Mouse (Mus musculus): ENCODE measurements around the gene Pik3ca. TPM values are rescaled to one million over a fixed set of nuclear protein-coding genes. Genes with fewer than 3 reads are reported as not detected.

The Pik3ca gene
- total RNA-seq, 1 experiment = 19.8 TPM

DNA sequence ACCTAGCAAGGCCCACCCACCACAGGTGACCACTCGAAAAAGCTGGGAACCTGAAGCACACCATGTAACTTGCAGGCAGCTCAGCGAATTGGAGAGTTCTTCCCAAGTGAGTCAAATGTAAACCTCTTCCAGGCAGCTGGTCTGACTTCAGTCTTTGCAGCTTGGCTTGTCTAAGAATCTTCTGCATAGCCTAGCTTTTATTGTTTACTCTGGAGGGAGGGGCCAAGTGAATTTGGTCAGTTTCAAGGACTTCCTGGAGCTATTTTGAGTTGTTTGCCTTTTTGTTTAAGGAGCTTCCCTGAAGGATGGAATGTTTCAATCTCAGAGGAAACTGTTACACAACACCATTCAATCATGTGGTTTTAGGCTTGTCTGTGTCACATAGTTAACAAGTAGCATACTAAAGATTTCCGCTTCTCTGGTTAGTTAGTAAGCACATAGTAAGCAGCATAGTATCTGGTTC, 11.4 kb downstream of the Pik3ca start:
- Histone ChIP-seq H3K4me3 (ENCODE audit: insufficient read depth in 1 of 2, low read depth in 1 of 2, low read length in 2 of 2, poor library complexity in 1 of 2, severe bottlenecking in 1 of 2) (no peak overlapping the region), H3K9me3 (ENCODE audit: control insufficient read depth, insufficient read depth, low read depth, low read length) (no peaks in the 10 kb centered on the region), H3K4me1 (ENCODE audit: control insufficient read depth in 2 of 2, insufficient read depth in 2 of 2, low read length in 2 of 2, poor library complexity in 1 of 2) (peaks cover 0 to 9% of the 10 kb centered on the region in 2 experiments; a peak in 2 of 4 replicates), H3K36me3 (ENCODE audit: control insufficient read depth, insufficient read depth, low read length, poor library complexity, severe bottlenecking) (no peaks in the 10 kb centered on the region), H3K27ac (ENCODE audit: insufficient read depth, low read depth, low read length, poor library complexity, severe bottlenecking) (no peak overlapping the region), H3K9ac (ENCODE audit: insufficient read depth, low read depth, low read length, poor library complexity, severe bottlenecking) (no peak overlapping the region)
- no peak for DNase-seq (ENCODE audit: low read depth, low spot score)
- in situ Hi-C loops (cut with MboI; ENCODE audit: low sequenced_read_pairs in 2 of 2, unreplicated experiment in 2 of 2) = no loop called here
- no peak for TF ChIP-seq ZNF384 (IDR thresholded peaks at IDR 0.05; ENCODE audit: low read depth, low read length)
- TF ChIP-seq ZC3H11A (IDR thresholded peaks at IDR 0.05; ENCODE audit: borderline replicate concordance, low read depth, low read length) = no peak
- no peak for TF ChIP-seq HCFC1 (IDR thresholded peaks at IDR 0.05; ENCODE audit: borderline replicate concordance, insufficient read depth, low read length)
- TF ChIP-seq CHD2 (IDR thresholded peaks at IDR 0.05; ENCODE audit: low read depth, low read length) = no peak
- TF ChIP-seq MAFK (IDR thresholded peaks at IDR 0.05; ENCODE audit: insufficient read depth, low read depth, low read length) = no peak

GRCm38 (mm10) chr3:32412502-32413044, 15.1 kb downstream of the Pik3ca start:
- TF ChIP-seq CHD2 (IDR thresholded peaks at IDR 0.05; ENCODE audit: low read depth, low read length) = no peak
- Histone ChIP-seq H3K4me1 (ENCODE audit: control insufficient read depth in 2 of 2, insufficient read depth in 2 of 2, low read length in 2 of 2, poor library complexity in 1 of 2) (peaks cover 0 to 15% of the 10 kb centered on the region in 2 experiments; a peak in 2 of 4 replicates), H3K27ac (ENCODE audit: insufficient read depth, low read depth, low read length, poor library complexity, severe bottlenecking) (no peak overlapping the region), H3K9ac (ENCODE audit: insufficient read depth, low read depth, low read length, poor library complexity, severe bottlenecking) (no peak overlapping the region), H3K4me3 (ENCODE audit: insufficient read depth in 1 of 2, low read depth in 1 of 2, low read length in 2 of 2, poor library complexity in 1 of 2, severe bottlenecking in 1 of 2) (no peak overlapping the region), H3K36me3 (ENCODE audit: control insufficient read depth, insufficient read depth, low read length, poor library complexity, severe bottlenecking) (no peaks in the 10 kb centered on the region), H3K9me3 (ENCODE audit: control insufficient read depth, insufficient read depth, low read depth, low read length) (no peaks in the 10 kb centered on the region)
- no peak for DNase-seq (ENCODE audit: low read depth, low spot score)
- in situ Hi-C loops (cut with MboI; ENCODE audit: low sequenced_read_pairs in 2 of 2, unreplicated experiment in 2 of 2) = no loop called here

DNA sequence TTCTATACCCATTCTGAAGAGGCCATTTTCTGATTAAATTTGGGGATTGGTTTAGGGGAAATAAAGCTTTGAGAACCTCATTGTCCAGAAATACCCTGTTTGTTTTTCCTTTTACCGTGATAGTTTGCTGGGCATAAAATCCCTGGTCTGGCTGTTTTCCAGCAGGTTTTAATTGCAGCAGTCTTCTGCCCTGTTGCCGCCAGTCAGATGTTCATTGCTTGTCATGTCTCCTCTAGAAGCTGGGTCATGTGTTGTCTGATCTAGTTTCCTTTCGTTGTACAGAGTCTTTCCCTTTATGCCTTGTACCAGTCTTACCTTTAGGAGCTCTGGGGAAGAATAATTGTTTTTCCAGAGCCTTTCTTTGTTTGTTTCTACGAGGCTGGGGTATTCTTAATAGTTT, 16.9 kb downstream of the Pik3ca start:
- TF ChIP-seq CHD2 (IDR thresholded peaks at IDR 0.05; ENCODE audit: low read depth, low read length) = no peak
- TF ChIP-seq ZNF384 (IDR thresholded peaks at IDR 0.05; ENCODE audit: low read depth, low read length) = no peak
- no peaks in the 10 kb centered on the region for H3K9me3 ChIP-seq (ENCODE audit: control insufficient read depth, insufficient read depth, low read depth, low read length)
- in situ Hi-C loops (cut with MboI; ENCODE audit: low sequenced_read_pairs in 2 of 2, unreplicated experiment in 2 of 2) = no loop called here

GRCm38 (mm10) chr3:32415370-32416309, 18.2 kb downstream of the Pik3ca start:
- Histone ChIP-seq H3K9ac (ENCODE audit: insufficient read depth, low read depth, low read length, poor library complexity, severe bottlenecking) (no peak overlapping the region), H3K4me1 (ENCODE audit: control insufficient read depth in 2 of 2, insufficient read depth in 2 of 2, low read length in 2 of 2, poor library complexity in 1 of 2) (peaks cover 0 to 13% of the 10 kb centered on the region in 2 experiments; a peak in 2 of 4 replicates), H3K36me3 (ENCODE audit: control insufficient read depth, insufficient read depth, low read length, poor library complexity, severe bottlenecking) (no peaks in the 10 kb centered on the region), H3K9me3 (ENCODE audit: control insufficient read depth, insufficient read depth, low read depth, low read length) (no peaks in the 10 kb centered on the region), H3K4me3 (ENCODE audit: insufficient read depth in 1 of 2, low read depth in 1 of 2, low read length in 2 of 2, poor library complexity in 1 of 2, severe bottlenecking in 1 of 2) (no peak overlapping the region), H3K27ac (ENCODE audit: insufficient read depth, low read depth, low read length, poor library complexity, severe bottlenecking) (no peak overlapping the region)
- in situ Hi-C loops (cut with MboI; ENCODE audit: low sequenced_read_pairs in 2 of 2, unreplicated experiment in 2 of 2) = no loop called here
- no peak for TF ChIP-seq ZNF384 (IDR thresholded peaks at IDR 0.05; ENCODE audit: low read depth, low read length)
- no peak for TF ChIP-seq MAFK (IDR thresholded peaks at IDR 0.05; ENCODE audit: insufficient read depth, low read depth, low read length)
- TF ChIP-seq HCFC1 (IDR thresholded peaks at IDR 0.05; ENCODE audit: borderline replicate concordance, insufficient read depth, low read length) = no peak
- TF ChIP-seq ZC3H11A (IDR thresholded peaks at IDR 0.05; ENCODE audit: borderline replicate concordance, low read depth, low read length) = no peak
- TF ChIP-seq CHD2 (IDR thresholded peaks at IDR 0.05; ENCODE audit: low read depth, low read length) = no peak
- no peak for DNase-seq (ENCODE audit: low read depth, low spot score)

More for the DNA sequence above, 16.9 kb downstream of the Pik3ca start:
- no peak overlapping the region for H3K9ac ChIP-seq (ENCODE audit: insufficient read depth, low read depth, low read length, poor library complexity, severe bottlenecking)
- no peaks in the 10 kb centered on the region for H3K36me3 ChIP-seq (ENCODE audit: control insufficient read depth, insufficient read depth, low read length, poor library complexity, severe bottlenecking)
- H3K4me1 ChIP-seq (ENCODE audit: control insufficient read depth in 2 of 2, insufficient read depth in 2 of 2, low read length in 2 of 2, poor library complexity in 1 of 2) = peaks cover 0 to 13% of the 10 kb centered on the region in 2 experiments; a peak in 2 of 4 replicates
- H3K4me3 ChIP-seq (ENCODE audit: insufficient read depth in 1 of 2, low read depth in 1 of 2, low read length in 2 of 2, poor library complexity in 1 of 2, severe bottlenecking in 1 of 2) = no peak overlapping the region
- no peak overlapping the region for H3K27ac ChIP-seq (ENCODE audit: insufficient read depth, low read depth, low read length, poor library complexity, severe bottlenecking)
- DNase-seq (ENCODE audit: low read depth, low spot score) = no peak
